Comparison of ENCODE assay signal across 8 mouse cellular contexts in genomic region chr2:25575432-25576027, GRCm38 (mm10). TPM values are rescaled to one million over a fixed set of nuclear protein-coding genes. Genes with fewer than 3 reads are reported as not detected.
DNase-seq lines count a peak whose midpoint lies in the region; ATAC-seq and TF ChIP-seq lines count a peak whose summit lies in the region.

No protein-coding gene starts in this region.

- ATAC-seq in embryonic facial prominence, embryonic 14.5 days (ENCODE audit: low read depth) = no peak
- ATAC-seq in hindbrain, postnatal 0 days = no peak
- no peak for ATAC-seq in liver, embryonic 13.5 days (ENCODE audit: low read depth)

- H3K9ac ChIP-seq in heart, adult 2 months (ENCODE audit: low read depth, low read length) = peak overlapping the region; percentile 77
- peak overlapping the region; percentile 71 for H3K9ac ChIP-seq in embryonic facial prominence, embryonic 14.5 days (ENCODE audit: low read depth, low read length)
- peak overlapping the region; percentile 48 for H3K9ac ChIP-seq in hindbrain, postnatal 0 days (replicated peaks; ENCODE audit: low read length)
- peak overlapping the region; percentile 66 for H3K9ac ChIP-seq in liver, embryonic 13.5 days

- H3K79me2 ChIP-seq in heart, adult 2 months (replicated peaks; ENCODE audit: control insufficient read depth, insufficient read depth, low read length) = no peaks in the 10 kb centered on the region

- intact Hi-C loops in heart, adult 2 months (cut with DNase I) = no loop called here

- TF ChIP-seq EP300 in heart, adult 2 months (IDR thresholded peaks at IDR 0.05; ENCODE audit: insufficient read depth, low read depth, low read length) = no peak

- peaks cover 4% of the 10 kb centered on the region for H3K4me1 ChIP-seq in heart, adult 2 months (ENCODE audit: control insufficient read depth, insufficient read depth, low read length)
- peaks cover 32% of the 10 kb centered on the region for H3K4me1 ChIP-seq in embryonic facial prominence, embryonic 14.5 days (ENCODE audit: control insufficient read depth, insufficient read depth, low read length)
- peaks cover 26% of the 10 kb centered on the region for H3K4me1 ChIP-seq in hindbrain, postnatal 0 days (ENCODE audit: insufficient read depth, low read length)
- H3K4me1 ChIP-seq in liver, embryonic 13.5 days (replicated peaks) = peaks cover 75% of the 10 kb centered on the region

- peak; percentile 57 to 60 for DNase-seq in heart, adult 2 months
- DNase-seq in heart, adult 9 months (ENCODE audit: low spot score in 2 of 2) = no peak
- DNase-seq in MN1 (ENCODE audit: low spot score) = peak; percentile 71
- DNase-seq in embryonic facial prominence, embryonic 14.5 days (ENCODE audit: low spot score) = peak; percentile 59
- DNase-seq in hindbrain, postnatal 0 days (ENCODE audit: low spot score) = peak; percentile 50
- no peak for DNase-seq in liver, embryonic 13.5 days
- DNase-seq in neural tube, embryonic 10.5 days (ENCODE audit: extremely low spot score, low spot score) = peak; percentile 69
- no peak for DNase-seq in urinary bladder, postnatal 14 days (ENCODE audit: low spot score)

- H3K27me3 ChIP-seq in heart, adult 2 months (ENCODE audit: control insufficient read depth, insufficient read depth, low read length) = peaks cover 27% of the 10 kb centered on the region
- peaks cover 45% of the 10 kb centered on the region for H3K27me3 ChIP-seq in embryonic facial prominence, embryonic 14.5 days (replicated peaks; ENCODE audit: control insufficient read depth, insufficient read depth, low read length)
- peaks cover 38% of the 10 kb centered on the region for H3K27me3 ChIP-seq in hindbrain, postnatal 0 days (ENCODE audit: insufficient read depth, low read length)
- H3K27me3 ChIP-seq in liver, embryonic 13.5 days = peaks cover 53% of the 10 kb centered on the region

- TF ChIP-seq CTCF in heart, adult 2 months (IDR thresholded peaks at IDR 0.05) = no peak
- no peak for TF ChIP-seq CTCF in hindbrain, postnatal 0 days (IDR thresholded peaks at IDR 0.05; ENCODE audit: low read depth)

- H3K36me3 ChIP-seq in heart, adult 2 months (ENCODE audit: control insufficient read depth, insufficient read depth, low read length) = no peaks in the 10 kb centered on the region
- peaks cover 17% of the 10 kb centered on the region; the same call in 1 of the 2 replicates for H3K36me3 ChIP-seq in embryonic facial prominence, embryonic 14.5 days (ENCODE audit: control insufficient read depth, insufficient read depth, low read length)
- H3K36me3 ChIP-seq in hindbrain, postnatal 0 days (ENCODE audit: insufficient read depth, low read length) = peaks cover 9% of the 10 kb centered on the region; the same call in 1 of the 2 replicates
- H3K36me3 ChIP-seq in liver, embryonic 13.5 days = no peaks in the 10 kb centered on the region

- peak overlapping the region; percentile 88 for H3K4me3 ChIP-seq in heart, adult 2 months
- H3K4me3 ChIP-seq in embryonic facial prominence, embryonic 14.5 days (ENCODE audit: low read depth, low read length) = peak overlapping the region; percentile 67
- peak overlapping the region; percentile 56 for H3K4me3 ChIP-seq in hindbrain, postnatal 0 days (ENCODE audit: low read length)
- peak overlapping the region; percentile 64 for H3K4me3 ChIP-seq in liver, embryonic 13.5 days (replicated peaks)

- WGBS in heart, adult 2 months = 5% methylated on average over 21 of the region's 21 CpGs
- 6% methylated on average over 21 of the region's 21 CpGs for WGBS in embryonic facial prominence, embryonic 14.5 days
- 11% methylated on average over 21 of the region's 21 CpGs for WGBS in hindbrain, postnatal 0 days
- WGBS in liver, embryonic 13.5 days (ENCODE audit: insufficient replicate concordance) = 24% methylated on average over 21 of the region's 21 CpGs

- H3K9me3 ChIP-seq in embryonic facial prominence, embryonic 14.5 days (ENCODE audit: control insufficient read depth, low read length) = no peaks in the 10 kb centered on the region
- H3K9me3 ChIP-seq in hindbrain, postnatal 0 days (ENCODE audit: low read length) = no peaks in the 10 kb centered on the region
- no peaks in the 10 kb centered on the region for H3K9me3 ChIP-seq in liver, embryonic 13.5 days (replicated peaks)

- H3K4me2 ChIP-seq in embryonic facial prominence, embryonic 14.5 days (ENCODE audit: low read depth, low read length) = peak overlapping the region; percentile 91
- H3K4me2 ChIP-seq in hindbrain, postnatal 0 days (ENCODE audit: low read depth, low read length) = peak overlapping the region; percentile 92
- H3K4me2 ChIP-seq in liver, embryonic 13.5 days = peak overlapping the region; percentile 87

- H3K27ac ChIP-seq in heart, adult 2 months = peak overlapping the region; percentile 98
- peak overlapping the region; percentile 92 for H3K27ac ChIP-seq in embryonic facial prominence, embryonic 14.5 days (replicated peaks; ENCODE audit: low read depth, low read length)
- peak overlapping the region; percentile 86; the same call in 1 of the 2 replicates for H3K27ac ChIP-seq in hindbrain, postnatal 0 days
- H3K27ac ChIP-seq in liver, embryonic 13.5 days = peak overlapping the region; percentile 53

- no peak for TF ChIP-seq POLR2A in heart, adult 2 months (IDR thresholded peaks at IDR 0.05; ENCODE audit: insufficient read depth, low read depth, low read length)

RNA-seq across cellular contexts. Expression of gene Phpt1, which starts 0.5 kb away (rescaled TPM):
- total RNA-seq in heart, adult 2 months (2021) = 10 to 100 TPM; 52.6 to 69.9 TPM
- 100 and 101 TPM in 2 replicates for polyA plus RNA-seq in heart, adult 2 months (2012; rRNA removed)
- 148 and 160 TPM in 2 replicates for polyA plus RNA-seq in embryonic facial prominence, embryonic 14.5 days (2014; fragmentation: Nextera tagmentation; extraction: Ambion mirVana)
- 35.4 and 48.2 TPM in 2 replicates for total RNA-seq in hindbrain, postnatal 0 days (2014; rRNA removed)
- 232 and 242 TPM in 2 replicates for polyA plus RNA-seq in hindbrain, postnatal 0 days (2015; fragmentation: Nextera tagmentation; extraction: Ambion mirVana)
- 50.2 and 50.3 TPM in 2 replicates for polyA plus RNA-seq in liver, embryonic 13.5 days (2015; fragmentation: Nextera tagmentation; extraction: Ambion mirVana)

RNA-seq across cellular contexts. Expression of gene Mamdc4, which starts 0.9 kb away (rescaled TPM):
- 1 to 10 TPM in 1 of 2 experiments, under 1 TPM in 1; 0.60 to 2.2 TPM for total RNA-seq in heart, adult 2 months (2021)
- 1.6 and 8.5 TPM in 2 replicates for polyA plus RNA-seq in heart, adult 2 months (2012; rRNA removed)
- polyA plus RNA-seq in embryonic facial prominence, embryonic 14.5 days (2014; fragmentation: Nextera tagmentation; extraction: Ambion mirVana) = 1.4 and 1.7 TPM in 2 replicates
- total RNA-seq in hindbrain, postnatal 0 days (2014; rRNA removed) = 1.2 and 2.5 TPM in 2 replicates
- polyA plus RNA-seq in hindbrain, postnatal 0 days (2015; fragmentation: Nextera tagmentation; extraction: Ambion mirVana) = 1.2 and 2.0 TPM in 2 replicates
- 1.6 and 2.7 TPM in 2 replicates for polyA plus RNA-seq in liver, embryonic 13.5 days (2015; fragmentation: Nextera tagmentation; extraction: Ambion mirVana)

RNA-seq across cellular contexts. Expression of gene Ajm1, which starts 6.0 kb away (rescaled TPM):
- total RNA-seq in heart, adult 2 months (2021) = under 1 TPM; 0.05 to 0.36 TPM
- 0.15 and 1.1 TPM in 2 replicates for polyA plus RNA-seq in heart, adult 2 months (2012; rRNA removed)
- 0.40 and 1.4 TPM in 2 replicates for polyA plus RNA-seq in embryonic facial prominence, embryonic 14.5 days (2014; fragmentation: Nextera tagmentation; extraction: Ambion mirVana)
- 22.4 and 29.1 TPM in 2 replicates for total RNA-seq in hindbrain, postnatal 0 days (2014; rRNA removed)
- polyA plus RNA-seq in hindbrain, postnatal 0 days (2015; fragmentation: Nextera tagmentation; extraction: Ambion mirVana) = 18.8 and 19.8 TPM in 2 replicates
- polyA plus RNA-seq in liver, embryonic 13.5 days (2015; fragmentation: Nextera tagmentation; extraction: Ambion mirVana) = 0.02 TPM in 1 of 2 replicates, not detected in the other

RNA-seq across cellular contexts. Expression of gene Edf1, which starts 17.9 kb away (rescaled TPM):
- 100 to 1,000 TPM; 211 to 222 TPM for total RNA-seq in heart, adult 2 months (2021)
- 81.9 and 110 TPM in 2 replicates for polyA plus RNA-seq in heart, adult 2 months (2012; rRNA removed)
- polyA plus RNA-seq in embryonic facial prominence, embryonic 14.5 days (2014; fragmentation: Nextera tagmentation; extraction: Ambion mirVana) = 312 and 318 TPM in 2 replicates
- total RNA-seq in hindbrain, postnatal 0 days (2014; rRNA removed) = 159 and 274 TPM in 2 replicates
- 394 and 413 TPM in 2 replicates for polyA plus RNA-seq in hindbrain, postnatal 0 days (2015; fragmentation: Nextera tagmentation; extraction: Ambion mirVana)
- polyA plus RNA-seq in liver, embryonic 13.5 days (2015; fragmentation: Nextera tagmentation; extraction: Ambion mirVana) = 275 and 306 TPM in 2 replicates

RNA-seq across cellular contexts. Expression of gene Traf2, which starts 28.8 kb away (rescaled TPM):
- total RNA-seq in heart, adult 2 months (2021) = 10 to 100 TPM; 13.5 to 15.8 TPM
- polyA plus RNA-seq in heart, adult 2 months (2012; rRNA removed) = 10.8 and 15.1 TPM in 2 replicates
- 30.0 and 33.9 TPM in 2 replicates for polyA plus RNA-seq in embryonic facial prominence, embryonic 14.5 days (2014; fragmentation: Nextera tagmentation; extraction: Ambion mirVana)
- 10.0 and 11.4 TPM in 2 replicates for total RNA-seq in hindbrain, postnatal 0 days (2014; rRNA removed)
- polyA plus RNA-seq in hindbrain, postnatal 0 days (2015; fragmentation: Nextera tagmentation; extraction: Ambion mirVana) = 9.2 and 9.3 TPM in 2 replicates
- 16.6 and 18.7 TPM in 2 replicates for polyA plus RNA-seq in liver, embryonic 13.5 days (2015; fragmentation: Nextera tagmentation; extraction: Ambion mirVana)

Comparison
In these comparisons a context has a peak if more than half of its experiments do, and no peak if none do; other contexts are left out.
1. DNase-seq: peak in heart, adult 2 months (2 of 2), MN1 (single experiment), embryonic facial prominence, embryonic 14.5 days (single experiment), hindbrain, postnatal 0 days (single experiment) and neural tube, embryonic 10.5 days (single experiment); none in heart, adult 9 months (0 of 2), liver, embryonic 13.5 days (single experiment) and urinary bladder, postnatal 14 days (single experiment).
2. Peak in every context shown above with its lines, with median percentiles within 50 percentile points of each other: H3K27ac ChIP-seq, H3K4me3 ChIP-seq, H3K9ac ChIP-seq and H3K4me2 ChIP-seq.